Comparison of ENCODE assay signal across 8 mouse cellular contexts in genomic region chr14:31216846-31217245, GRCm38 (mm10). TPM values are rescaled to one million over a fixed set of nuclear protein-coding genes. Genes with fewer than 3 reads are reported as not detected.
DNase-seq lines count a peak whose midpoint lies in the region; ATAC-seq and TF ChIP-seq lines count a peak whose summit lies in the region.

Gene Nisch, minus strand, starts transcription at chr14:31216946.

- 42% methylated on average over 2 of the region's 2 CpGs for WGBS in forebrain, embryonic 14.5 days
- 58% methylated on average over 2 of the region's 2 CpGs for WGBS in hindbrain, embryonic 12.5 days
- WGBS in liver, embryonic 14.5 days (ENCODE audit: insufficient replicate concordance): 47% methylated on average over 2 of the region's 2 CpGs

- H3K9ac ChIP-seq in forebrain, embryonic 14.5 days (ENCODE audit: low read length): peak within 1 kb of the TSS; percentile 8; the same call in 1 of the 2 replicates
- H3K9ac ChIP-seq in hindbrain, embryonic 12.5 days: peak within 1 kb of the TSS; percentile 43; the same call in 1 of the 2 replicates
- no peak within 1 kb of the TSS for H3K9ac ChIP-seq in liver, embryonic 14.5 days (replicated peaks)

- H3K27ac ChIP-seq in forebrain, embryonic 14.5 days (ENCODE audit: low read depth, low read length): no peak within 1 kb of the TSS
- H3K27ac ChIP-seq in hindbrain, embryonic 12.5 days: 0 out of 2 replicates have a peak within 1 kb of the TSS, but pooled peaks have one; percentile 35
- no peak within 1 kb of the TSS for H3K27ac ChIP-seq in liver, embryonic 14.5 days

- TF ChIP-seq EP300 in liver, embryonic 14.5 days (IDR thresholded peaks at IDR 0.05; ENCODE audit: low read depth): no peak

- no peak for DNase-seq in adrenal gland, adult 18-20 months (ENCODE audit: low spot score in 2 of 2)
- DNase-seq in adrenal gland, adult (ENCODE audit: inconsistent age in 2 of 2, low spot score in 1 of 2): no peak
- DNase-seq in G1E (ENCODE audit: low spot score): no peak
- no peak for DNase-seq in forebrain, embryonic 14.5 days (ENCODE audit: low spot score)
- no peak for DNase-seq in liver, embryonic 14.5 days (ENCODE audit: low read depth in 3 of 3, low spot score in 3 of 3)
- no peak for DNase-seq in natural killer cell, adult 2 months (ENCODE audit: low spot score in 2 of 2)
- DNase-seq in embryo, embryonic 11 days: no peak

- no peak for ATAC-seq in G1E (ENCODE audit: extremely low read depth, insufficient number of reproducible peaks, low FRiP score, poor library complexity, severe bottlenecking)
- ATAC-seq in forebrain, embryonic 14.5 days: no peak
- ATAC-seq in hindbrain, embryonic 12.5 days (ENCODE audit: low FRiP score): no peak
- ATAC-seq in liver, embryonic 14.5 days (ENCODE audit: insufficient read depth): no peak

- no peak within 1 kb of the TSS for H3K4me2 ChIP-seq in forebrain, embryonic 14.5 days (ENCODE audit: low read length)
- H3K4me2 ChIP-seq in hindbrain, embryonic 12.5 days (replicated peaks): 0 out of 2 replicates have a peak within 1 kb of the TSS, but pooled peaks have one; percentile 17
- no peak within 1 kb of the TSS for H3K4me2 ChIP-seq in liver, embryonic 14.5 days (ENCODE audit: low read depth)

- no peak within 1 kb of the TSS for H3K4me3 ChIP-seq in G1E (ENCODE audit: low read depth, low read length)
- no peak within 1 kb of the TSS for H3K4me3 ChIP-seq in forebrain, embryonic 14.5 days (ENCODE audit: low read depth, low read length)
- H3K4me3 ChIP-seq in hindbrain, embryonic 12.5 days: no peak within 1 kb of the TSS
- H3K4me3 ChIP-seq in liver, embryonic 14.5 days (ENCODE audit: insufficient read depth in 1 of 2, low read depth in 2 of 2, low read length in 2 of 2): no peak within 1 kb of the TSS

- TF ChIP-seq CTCF in G1E (IDR thresholded peaks at IDR 0.05; ENCODE audit: low read depth, low read length): no peak
- TF ChIP-seq CTCF in liver, embryonic 14.5 days (IDR thresholded peaks at IDR 0.05; ENCODE audit: low read depth): no peak

- H3K4me1 ChIP-seq in G1E (ENCODE audit: insufficient read depth, low read depth, low read length): peaks cover 4% of the 10 kb centered on the region
- no peaks in the 10 kb centered on the region for H3K4me1 ChIP-seq in forebrain, embryonic 14.5 days (ENCODE audit: control insufficient read depth, insufficient read depth, low read length)
- H3K4me1 ChIP-seq in hindbrain, embryonic 12.5 days: peaks cover 21% of the 10 kb centered on the region
- H3K4me1 ChIP-seq in liver, embryonic 14.5 days (replicated peaks; ENCODE audit: control insufficient read depth in 2 of 2, insufficient read depth in 2 of 2, low read length in 1 of 2): peaks cover 0 to 5% of the 10 kb centered on the region in 2 experiments; a peak in 2 of 4 replicates

- no peaks in the 10 kb centered on the region for H3K36me3 ChIP-seq in G1E (replicated peaks)
- H3K36me3 ChIP-seq in forebrain, embryonic 14.5 days (ENCODE audit: control insufficient read depth, insufficient read depth, low read length): no peaks in the 10 kb centered on the region
- H3K36me3 ChIP-seq in hindbrain, embryonic 12.5 days: no peaks in the 10 kb centered on the region
- H3K36me3 ChIP-seq in liver, embryonic 14.5 days (replicated peaks; ENCODE audit: control insufficient read depth, insufficient read depth, low read depth): no peaks in the 10 kb centered on the region

- no peaks in the 10 kb centered on the region for H3K9me3 ChIP-seq in G1E (replicated peaks)
- no peaks in the 10 kb centered on the region for H3K9me3 ChIP-seq in forebrain, embryonic 14.5 days (replicated peaks; ENCODE audit: control insufficient read depth, low read length)
- H3K9me3 ChIP-seq in hindbrain, embryonic 12.5 days (replicated peaks): no peaks in the 10 kb centered on the region
- no peaks in the 10 kb centered on the region for H3K9me3 ChIP-seq in liver, embryonic 14.5 days (ENCODE audit: control insufficient read depth, low read length)

- peaks cover 76% of the 10 kb centered on the region for H3K27me3 ChIP-seq in G1E (ENCODE audit: insufficient read depth, low read length)
- no peaks in the 10 kb centered on the region for H3K27me3 ChIP-seq in forebrain, embryonic 14.5 days (replicated peaks; ENCODE audit: control insufficient read depth, insufficient read depth, low read length)
- H3K27me3 ChIP-seq in hindbrain, embryonic 12.5 days: peaks cover 7% of the 10 kb centered on the region
- H3K27me3 ChIP-seq in liver, embryonic 14.5 days (ENCODE audit: control insufficient read depth, insufficient read depth, low read length): no peaks in the 10 kb centered on the region

RNA-seq across cellular contexts. Expression of gene Nisch, which starts in this region (rescaled TPM):
- total RNA-seq in adrenal gland, adult 18-20 months (2021): 100 to 1,000 TPM; 257 to 319 TPM
- total RNA-seq in G1E (2014; fragmentation: Nextera tagmentation) (287 and 312 TPM in 2 replicates), G1E (2017) (83.8 and 87.1 TPM in 2 replicates)
- 173 and 201 TPM in 2 replicates for polyA plus RNA-seq in G1E (2012)
- polyA plus RNA-seq in forebrain, embryonic 14.5 days (2014; fragmentation: Nextera tagmentation; extraction: Ambion mirVana): 217 and 277 TPM in 2 replicates
- 464 and 474 TPM in 2 replicates for polyA plus RNA-seq in hindbrain, embryonic 12.5 days (2016; fragmentation: Nextera tagmentation; extraction: Ambion mirVana)
- 71.1 and 73.9 TPM in 2 replicates for polyA plus RNA-seq in liver, embryonic 14.5 days (2012; rRNA removed)
- 50.3 and 61.1 TPM in 2 replicates for polyA plus RNA-seq in liver, embryonic 14.5 days (2014; fragmentation: Nextera tagmentation; extraction: Ambion mirVana)
